Mouse (Mus musculus): ENCODE data around the gene Ggt1. TPM values are rescaled to one million over a fixed set of nuclear protein-coding genes. Genes with fewer than 3 reads are reported as not detected.

The Ggt1 gene
- polyA plus RNA-seq, 1 experiment from 2014 or later: 3.8 TPM

DNA sequence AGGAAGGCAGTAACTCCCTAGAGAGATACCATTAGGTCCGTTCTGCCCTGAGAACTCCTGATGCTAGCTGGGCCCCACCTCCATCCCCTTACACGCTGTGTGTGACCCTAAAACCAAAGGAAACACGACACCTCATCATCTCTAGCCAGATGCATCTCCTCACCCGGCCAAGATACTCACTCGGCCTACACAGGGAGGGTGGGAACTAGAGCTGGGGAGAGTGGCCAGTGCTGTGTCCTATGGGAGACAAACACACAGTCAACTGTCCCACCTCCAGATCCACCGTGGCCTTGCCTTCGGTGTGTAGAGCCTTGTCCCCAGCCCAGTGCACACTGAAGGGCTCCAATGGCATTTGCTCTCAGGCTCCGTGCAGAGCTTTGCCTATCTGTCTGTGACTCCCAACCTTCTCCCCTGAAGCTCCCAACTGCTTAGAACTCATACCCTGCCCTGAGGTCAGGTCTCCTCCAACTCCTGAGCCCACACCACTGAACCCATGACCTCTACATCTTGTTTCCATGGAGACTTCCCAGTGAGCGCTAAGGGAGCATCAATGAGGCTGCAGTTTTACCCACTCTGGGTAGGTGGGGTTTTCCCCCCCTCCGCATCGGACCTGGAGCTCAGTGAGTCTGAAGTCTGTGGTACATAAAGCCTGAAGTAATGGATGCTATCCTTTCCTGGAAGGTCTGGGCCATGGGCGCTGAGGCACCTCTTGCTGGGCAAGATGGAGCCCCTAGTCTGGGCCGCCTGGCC lies 8.5 kb upstream of the Ggt1 start:
- Histone ChIP-seq H3K36me3 (ENCODE audit: control insufficient read depth, insufficient read depth, low read length) (no peaks in the 10 kb centered on the region), H3K4me3 (ENCODE audit: low read depth, low read length) (no peak overlapping the region), H3K27me3 (ENCODE audit: control insufficient read depth, insufficient read depth, low read length) (no peaks in the 10 kb centered on the region), H3K9me3 (ENCODE audit: control insufficient read depth, low read depth, low read length) (no peaks in the 10 kb centered on the region), H3K4me2 (replicated peaks; ENCODE audit: low read depth, low read length) (no peak overlapping the region), H3K4me1 (ENCODE audit: control insufficient read depth, insufficient read depth, low read length) (0 out of 2 replicates have a peak, but pooled peaks cover 2% of the 10 kb centered on the region), H3K9ac (replicated peaks; ENCODE audit: low read depth, low read length) (no peak overlapping the region), H3K27ac (ENCODE audit: low read length) (no peak overlapping the region)
- no peak for ATAC-seq (ENCODE audit: insufficient number of reproducible peaks, insufficient read depth, low FRiP score, low read depth)
- WGBS: 64% methylated on average over 13 of the region's 13 CpGs

GRCm38 (mm10) chr10:75554090-75554489 lies 7.3 kb upstream of the Ggt1 start:
- Histone ChIP-seq H3K4me3 (ENCODE audit: low read depth, low read length) (no peak overlapping the region), H3K4me1 (ENCODE audit: control insufficient read depth, insufficient read depth, low read length) (peaks cover 1% of the 10 kb centered on the region; the same call in 1 of the 2 replicates), H3K36me3 (ENCODE audit: control insufficient read depth, insufficient read depth, low read length) (no peaks in the 10 kb centered on the region), H3K4me2 (replicated peaks; ENCODE audit: low read depth, low read length) (no peak overlapping the region), H3K9me3 (ENCODE audit: control insufficient read depth, low read depth, low read length) (no peaks in the 10 kb centered on the region), H3K9ac (replicated peaks; ENCODE audit: low read depth, low read length) (no peak overlapping the region), H3K27ac (ENCODE audit: low read length) (no peak overlapping the region), H3K27me3 (ENCODE audit: control insufficient read depth, insufficient read depth, low read length) (no peaks in the 10 kb centered on the region)
- 91% methylated on average over 8 of the region's 8 CpGs for WGBS
- no peak for ATAC-seq (ENCODE audit: insufficient number of reproducible peaks, insufficient read depth, low FRiP score, low read depth)

- no peak for ATAC-seq (ENCODE audit: insufficient number of reproducible peaks, insufficient read depth, low FRiP score, low read depth)
- Histone ChIP-seq H3K27ac (ENCODE audit: low read length) (no peak overlapping the region), H3K4me2 (replicated peaks; ENCODE audit: low read depth, low read length) (no peak overlapping the region), H3K9me3 (ENCODE audit: control insufficient read depth, low read depth, low read length) (no peaks in the 10 kb centered on the region), H3K9ac (replicated peaks; ENCODE audit: low read depth, low read length) (no peak overlapping the region), H3K4me3 (ENCODE audit: low read depth, low read length) (no peak overlapping the region), H3K36me3 (ENCODE audit: control insufficient read depth, insufficient read depth, low read length) (no peaks in the 10 kb centered on the region), H3K27me3 (ENCODE audit: control insufficient read depth, insufficient read depth, low read length) (peaks cover 9% of the 10 kb centered on the region; the same call in 1 of the 2 replicates), H3K4me1 (ENCODE audit: control insufficient read depth, insufficient read depth, low read length) (peaks cover 6% of the 10 kb centered on the region; the same call in 1 of the 2 replicates)
- WGBS: 81% methylated on average over 6 of the region's 6 CpGs
Observed at GRCm38 (mm10) chr10:75555557-75555956, 5.8 kb upstream of the Ggt1 start.

GRCm38 (mm10) chr10:75556026-75556425 lies 5.4 kb upstream of the Ggt1 start:
- Histone ChIP-seq H3K36me3 (ENCODE audit: control insufficient read depth, insufficient read depth, low read length) (no peaks in the 10 kb centered on the region), H3K4me3 (ENCODE audit: low read depth, low read length) (no peak overlapping the region), H3K27me3 (ENCODE audit: control insufficient read depth, insufficient read depth, low read length) (peaks cover 13% of the 10 kb centered on the region; the same call in 1 of the 2 replicates), H3K9me3 (ENCODE audit: control insufficient read depth, low read depth, low read length) (no peaks in the 10 kb centered on the region), H3K27ac (ENCODE audit: low read length) (no peak overlapping the region), H3K9ac (replicated peaks; ENCODE audit: low read depth, low read length) (no peak overlapping the region), H3K4me1 (ENCODE audit: control insufficient read depth, insufficient read depth, low read length) (peaks cover 6% of the 10 kb centered on the region; the same call in 1 of the 2 replicates), H3K4me2 (replicated peaks; ENCODE audit: low read depth, low read length) (no peak overlapping the region)
- 63% methylated on average over 9 of the region's 9 CpGs for WGBS
- ATAC-seq (ENCODE audit: insufficient number of reproducible peaks, insufficient read depth, low FRiP score, low read depth): no peak

DNA sequence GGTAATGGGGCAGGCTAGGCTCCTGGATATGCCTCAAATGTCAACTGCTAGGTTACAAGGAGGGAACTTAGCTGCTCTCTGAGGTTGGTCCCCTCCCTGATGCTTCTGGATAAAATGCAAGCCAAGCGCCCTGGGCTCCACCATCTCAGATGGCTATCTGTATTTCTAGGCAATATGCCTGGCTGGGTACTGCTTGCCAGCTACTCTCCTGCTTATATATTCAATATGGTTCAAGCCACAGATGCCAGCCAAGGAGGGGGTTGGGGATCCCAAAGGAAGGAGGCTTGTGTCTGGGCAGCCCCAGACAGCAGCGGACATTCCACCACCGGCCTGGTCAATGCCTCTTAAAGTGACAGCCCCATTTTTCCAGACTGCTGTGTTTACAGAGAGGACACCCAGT lies 2.9 kb upstream of the Ggt1 start:
- H3K4me2 ChIP-seq (replicated peaks; ENCODE audit: low read depth, low read length): no peak overlapping the region
- H3K9me3 ChIP-seq (ENCODE audit: control insufficient read depth, low read depth, low read length): no peaks in the 10 kb centered on the region
- peaks cover 17% of the 10 kb centered on the region; the same call in 1 of the 2 replicates for H3K27me3 ChIP-seq (ENCODE audit: control insufficient read depth, insufficient read depth, low read length)
- no peaks in the 10 kb centered on the region for H3K36me3 ChIP-seq (ENCODE audit: control insufficient read depth, insufficient read depth, low read length)
- H3K9ac ChIP-seq (replicated peaks; ENCODE audit: low read depth, low read length): no peak overlapping the region
- H3K4me1 ChIP-seq (ENCODE audit: control insufficient read depth, insufficient read depth, low read length): peaks cover 6% of the 10 kb centered on the region; the same call in 1 of the 2 replicates
- no peak overlapping the region for H3K4me3 ChIP-seq (ENCODE audit: low read depth, low read length)
- 35% methylated on average over 3 of the region's 3 CpGs for WGBS
- ATAC-seq (ENCODE audit: insufficient number of reproducible peaks, insufficient read depth, low FRiP score, low read depth): no peak
- H3K27ac ChIP-seq (ENCODE audit: low read length): no peak overlapping the region

GRCm38 (mm10) chr10:75559041-75559675 lies 2.2 kb upstream of the Ggt1 start:
- peak overlapping the region; percentile 97 for H3K4me2 ChIP-seq (replicated peaks; ENCODE audit: low read depth, low read length)
- 5% methylated on average over 14 of the region's 14 CpGs for WGBS
- no peaks in the 10 kb centered on the region for H3K36me3 ChIP-seq (ENCODE audit: control insufficient read depth, insufficient read depth, low read length)
- peaks cover 17% of the 10 kb centered on the region; the same call in 1 of the 2 replicates for H3K27me3 ChIP-seq (ENCODE audit: control insufficient read depth, insufficient read depth, low read length)
- H3K4me1 ChIP-seq (ENCODE audit: control insufficient read depth, insufficient read depth, low read length): peaks cover 6% of the 10 kb centered on the region; the same call in 1 of the 2 replicates
- H3K9me3 ChIP-seq (ENCODE audit: control insufficient read depth, low read depth, low read length): no peaks in the 10 kb centered on the region
- H3K4me3 ChIP-seq (ENCODE audit: low read depth, low read length): peak overlapping the region; percentile 49
- no peak overlapping the region for H3K27ac ChIP-seq (ENCODE audit: low read length)
- H3K9ac ChIP-seq (replicated peaks; ENCODE audit: low read depth, low read length): peak overlapping the region; percentile 45; the same call in 1 of the 2 replicates
- no peak for ATAC-seq (ENCODE audit: insufficient number of reproducible peaks, insufficient read depth, low FRiP score, low read depth)

DNA sequence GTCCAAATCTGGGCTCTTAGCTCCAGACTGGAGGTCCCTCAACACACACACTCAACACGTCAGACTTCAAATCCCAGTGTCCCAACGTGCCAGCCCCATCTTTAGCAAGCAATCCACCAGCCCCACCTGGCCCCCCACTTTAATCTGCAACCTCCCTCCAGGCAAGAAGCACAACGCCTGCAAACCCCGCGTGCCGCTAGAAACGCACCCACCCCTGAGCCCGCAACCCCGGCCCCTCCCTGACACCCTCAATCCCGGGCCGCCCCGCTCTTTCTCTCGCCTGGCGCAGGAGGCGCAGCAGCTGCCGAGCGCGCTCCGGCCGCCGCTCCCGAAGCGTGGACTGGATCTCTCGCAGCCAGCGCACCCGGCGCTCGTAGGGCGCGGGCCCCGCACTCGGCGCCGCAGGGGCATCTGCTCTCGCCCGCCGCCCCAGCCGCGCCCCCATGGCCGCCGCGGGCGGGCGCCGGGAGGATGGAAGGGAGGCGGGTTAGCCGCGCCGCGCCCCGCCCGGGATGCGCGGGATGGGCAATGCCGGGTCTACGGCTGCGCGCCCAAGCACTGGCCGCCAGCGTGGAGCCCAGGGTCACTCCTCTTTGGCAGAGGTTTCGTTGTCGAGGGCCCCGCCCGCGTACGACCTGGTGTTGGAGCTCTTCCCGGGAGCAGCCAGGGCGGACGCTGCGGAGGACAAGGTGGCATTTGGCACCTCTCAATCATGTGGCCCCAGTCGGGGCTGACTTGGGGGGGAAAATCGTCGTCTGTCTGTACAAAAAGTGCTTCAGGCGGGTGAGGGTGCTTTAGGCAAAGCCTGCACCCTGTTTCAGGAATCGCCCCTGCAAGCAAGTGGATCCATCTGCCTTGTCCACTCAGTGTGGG lies 1.5 kb upstream of the Ggt1 start, which contains the start of gene Lrrc75b:
TSS of gene Lrrc75b (minus strand) at position 655 of the 873 bp plus-strand sequence.
- Histone ChIP-seq H3K27me3 (ENCODE audit: control insufficient read depth, insufficient read depth, low read length) (peaks cover 17% of the 10 kb centered on the region; the same call in 1 of the 2 replicates), H3K36me3 (ENCODE audit: control insufficient read depth, insufficient read depth, low read length) (no peaks in the 10 kb centered on the region), H3K27ac (ENCODE audit: low read length) (no peak within 1 kb of the TSS), H3K4me2 (replicated peaks; ENCODE audit: low read depth, low read length) (peak within 1 kb of the TSS; percentile 97), H3K4me1 (ENCODE audit: control insufficient read depth, insufficient read depth, low read length) (peaks cover 6% of the 10 kb centered on the region; the same call in 1 of the 2 replicates), H3K9ac (replicated peaks; ENCODE audit: low read depth, low read length) (peak within 1 kb of the TSS; percentile 45), H3K4me3 (ENCODE audit: low read depth, low read length) (peak within 1 kb of the TSS; percentile 49), H3K9me3 (ENCODE audit: control insufficient read depth, low read depth, low read length) (no peaks in the 10 kb centered on the region)
- 1% methylated on average over 74 of the region's 75 CpGs for WGBS
- peak; percentile 24; the same call in 1 of the 2 replicates for ATAC-seq (ENCODE audit: insufficient number of reproducible peaks, insufficient read depth, low FRiP score, low read depth)

DNA sequence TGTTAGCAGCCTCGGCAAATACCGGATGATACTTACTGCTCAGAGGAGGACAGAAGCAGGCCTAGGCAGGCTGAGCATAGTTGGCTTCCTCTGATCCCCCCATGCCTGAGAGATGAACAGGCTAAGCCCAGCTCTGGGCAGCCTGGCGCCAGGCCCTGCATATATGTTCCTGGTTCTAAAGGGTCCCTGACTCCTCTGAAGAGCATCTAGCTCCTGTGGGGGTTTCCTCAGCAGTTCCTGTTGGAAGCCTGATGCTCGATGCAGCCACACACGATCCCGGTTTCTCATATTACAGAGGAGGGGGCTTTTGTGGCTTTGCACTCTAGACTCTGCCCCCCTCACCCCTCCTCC lies 880 bp upstream of the Ggt1 start:
- ATAC-seq (ENCODE audit: insufficient number of reproducible peaks, insufficient read depth, low FRiP score, low read depth): no peak
- 12% methylated on average over 6 of the region's 6 CpGs for whole genome bisulfite sequencing
- H3K4me2 ChIP-seq (replicated peaks; ENCODE audit: low read depth, low read length): peak overlapping the region; percentile 97
- peaks cover 17% of the 10 kb centered on the region; the same call in 1 of the 2 replicates for H3K27me3 ChIP-seq (ENCODE audit: control insufficient read depth, insufficient read depth, low read length)
- no peaks in the 10 kb centered on the region for H3K9me3 ChIP-seq (ENCODE audit: control insufficient read depth, low read depth, low read length)
- H3K9ac ChIP-seq (replicated peaks; ENCODE audit: low read depth, low read length): peak overlapping the region; percentile 45; the same call in 1 of the 2 replicates
- H3K27ac ChIP-seq (ENCODE audit: low read length): no peak overlapping the region
- no peaks in the 10 kb centered on the region for H3K36me3 ChIP-seq (ENCODE audit: control insufficient read depth, insufficient read depth, low read length)
- H3K4me3 ChIP-seq (ENCODE audit: low read depth, low read length): peak overlapping the region; percentile 49
- peaks cover 6% of the 10 kb centered on the region; the same call in 1 of the 2 replicates for H3K4me1 ChIP-seq (ENCODE audit: control insufficient read depth, insufficient read depth, low read length)
